Mouse (Mus musculus) testis, postnatal 14 days (tissue): ENCODE data around the gene 1110059E24Rik.
"Not testable (repeated sequence)": the region's sequence is repeated elsewhere in the genome, so short reads cannot be mapped to it uniquely, and the experiment has no call there.

Experiments
- DNase-seq: peaks from one replicate; pipeline ENCODE4 v3.0.0; 2021; ENCODE audit warnings: low spot score

The 1110059E24Rik gene

GRCm38 (mm10) chr19:21652285-21653171 lies at the start of gene 1110059E24Rik:
TSS of gene 1110059E24Rik (minus strand) at chr19:21652976.
- peak; percentile 98 for DNase-seq

DNA sequence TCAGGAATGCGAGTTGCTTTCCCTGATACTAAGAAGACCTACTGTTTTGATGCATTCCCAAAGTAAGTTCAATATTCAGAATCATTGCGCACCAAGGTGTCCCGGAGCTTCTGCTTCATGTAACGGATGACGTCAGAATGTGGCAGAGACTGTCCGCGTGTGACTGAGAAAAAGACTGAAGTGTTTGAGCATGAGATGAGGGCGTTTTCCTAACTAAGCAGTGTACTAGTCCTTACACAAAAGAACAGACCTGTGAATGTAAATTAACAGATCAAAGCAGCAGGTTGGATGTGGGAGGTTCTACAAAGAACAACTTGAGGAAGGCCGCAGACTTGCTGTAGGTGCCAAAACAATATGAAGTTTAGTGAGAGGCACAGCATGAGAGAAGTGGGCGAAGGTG lies 28.2 kb upstream of the 1110059E24Rik start:
- no peak for DNase-seq

- no peak for DNase-seq
Measured at GRCm38 (mm10) chr19:21680091-21680490, 27.3 kb upstream of the 1110059E24Rik start.

DNA sequence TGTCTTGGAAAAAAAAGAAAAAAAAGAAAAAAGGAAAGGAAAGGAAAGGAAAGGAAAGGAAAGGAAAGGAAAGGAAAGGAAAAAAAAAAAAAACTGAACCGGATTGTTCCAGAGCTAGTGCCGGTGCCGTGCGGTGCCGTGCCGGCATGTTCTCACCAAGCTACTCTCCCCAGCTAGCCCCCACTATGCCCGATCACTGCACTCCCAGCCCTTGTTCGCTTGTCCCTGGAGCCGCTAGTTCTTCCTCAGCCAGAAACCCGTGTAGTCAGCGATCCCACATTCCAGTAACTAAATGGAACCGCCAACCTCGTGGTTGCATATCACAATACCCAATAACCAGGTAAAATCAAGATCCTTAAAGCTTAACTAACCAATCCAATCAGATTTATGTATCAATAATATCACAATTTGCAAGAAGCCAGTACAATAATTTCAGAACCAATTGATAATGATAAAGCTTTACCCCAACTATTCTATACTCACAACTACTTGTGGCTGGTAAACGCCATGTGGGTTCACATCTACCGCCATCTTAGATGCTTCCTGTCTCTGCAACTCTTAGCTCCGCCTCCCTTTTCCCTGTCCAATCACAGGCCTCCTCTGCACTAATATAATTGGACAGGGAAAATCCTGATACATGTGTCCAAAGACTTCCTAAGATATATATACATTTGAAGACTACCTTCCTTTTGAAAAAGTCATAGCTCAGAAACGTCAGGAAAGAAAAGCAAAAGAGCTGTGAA lies 21.7 kb upstream of the 1110059E24Rik start:
- DNase-seq = peak; percentile 63

DNA sequence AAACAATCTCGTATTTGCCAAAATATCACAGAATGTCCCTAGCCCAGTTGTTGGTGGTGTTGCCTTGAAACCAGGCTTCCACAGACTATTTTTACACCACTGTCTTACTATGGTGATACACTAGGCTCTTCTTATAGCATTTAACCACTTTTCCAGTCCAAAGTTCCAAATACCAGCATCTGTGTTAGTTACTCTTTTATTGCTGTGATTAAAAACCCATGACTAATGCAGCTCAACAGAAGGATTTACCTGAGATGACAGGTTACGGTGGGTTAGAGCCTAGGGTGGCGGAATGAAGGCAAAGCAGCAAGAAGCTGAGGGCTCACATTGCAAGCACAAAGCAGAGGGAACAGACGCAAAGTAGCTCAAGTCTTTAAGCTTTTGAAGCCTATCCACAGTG lies 16.9 kb upstream of the 1110059E24Rik start:
- DNase-seq = no peak

- DNase-seq = no peak
Measured at GRCm38 (mm10) chr19:21663756-21664456, 11.1 kb upstream of the 1110059E24Rik start.

DNA sequence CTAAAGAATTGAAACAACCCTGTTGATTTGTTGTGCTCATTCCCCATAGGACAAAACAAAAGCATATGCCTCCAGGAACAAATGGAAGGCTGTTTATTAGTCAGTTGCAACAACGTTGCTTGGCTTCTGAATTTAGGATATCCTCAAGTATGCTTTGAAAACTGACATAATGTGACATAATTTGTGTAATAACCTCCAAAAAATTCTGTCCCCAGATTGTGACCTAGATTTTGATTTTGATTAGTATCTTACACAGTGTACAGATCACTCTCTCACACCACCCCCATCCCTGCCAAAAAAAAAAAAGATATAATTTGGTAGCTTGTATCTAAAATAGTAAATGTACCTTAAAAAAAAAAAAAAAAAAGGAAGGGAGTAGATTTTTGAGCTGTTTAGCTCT lies 8.0 kb upstream of the 1110059E24Rik start:
- DNase-seq = no peak

DNA sequence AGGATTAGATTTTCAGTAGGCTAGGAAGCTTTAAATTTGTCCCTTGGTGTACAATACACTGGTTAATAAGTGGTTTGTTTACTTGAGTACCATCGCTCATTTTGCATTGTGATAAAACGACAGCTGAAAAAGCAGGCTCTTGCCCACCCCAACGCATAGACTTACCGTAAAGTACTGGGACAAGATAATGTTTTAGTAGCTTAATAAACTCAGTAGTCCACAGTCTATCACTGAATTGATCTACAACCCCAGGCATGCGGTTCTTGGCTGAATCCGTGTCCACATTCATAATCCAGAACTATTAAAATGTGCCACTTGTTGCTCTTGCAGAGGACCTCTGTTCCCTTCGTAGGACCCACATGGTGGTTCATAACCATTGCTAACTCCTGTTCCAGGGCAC lies 2.0 kb upstream of the 1110059E24Rik start:
- no peak for DNase-seq

DNA sequence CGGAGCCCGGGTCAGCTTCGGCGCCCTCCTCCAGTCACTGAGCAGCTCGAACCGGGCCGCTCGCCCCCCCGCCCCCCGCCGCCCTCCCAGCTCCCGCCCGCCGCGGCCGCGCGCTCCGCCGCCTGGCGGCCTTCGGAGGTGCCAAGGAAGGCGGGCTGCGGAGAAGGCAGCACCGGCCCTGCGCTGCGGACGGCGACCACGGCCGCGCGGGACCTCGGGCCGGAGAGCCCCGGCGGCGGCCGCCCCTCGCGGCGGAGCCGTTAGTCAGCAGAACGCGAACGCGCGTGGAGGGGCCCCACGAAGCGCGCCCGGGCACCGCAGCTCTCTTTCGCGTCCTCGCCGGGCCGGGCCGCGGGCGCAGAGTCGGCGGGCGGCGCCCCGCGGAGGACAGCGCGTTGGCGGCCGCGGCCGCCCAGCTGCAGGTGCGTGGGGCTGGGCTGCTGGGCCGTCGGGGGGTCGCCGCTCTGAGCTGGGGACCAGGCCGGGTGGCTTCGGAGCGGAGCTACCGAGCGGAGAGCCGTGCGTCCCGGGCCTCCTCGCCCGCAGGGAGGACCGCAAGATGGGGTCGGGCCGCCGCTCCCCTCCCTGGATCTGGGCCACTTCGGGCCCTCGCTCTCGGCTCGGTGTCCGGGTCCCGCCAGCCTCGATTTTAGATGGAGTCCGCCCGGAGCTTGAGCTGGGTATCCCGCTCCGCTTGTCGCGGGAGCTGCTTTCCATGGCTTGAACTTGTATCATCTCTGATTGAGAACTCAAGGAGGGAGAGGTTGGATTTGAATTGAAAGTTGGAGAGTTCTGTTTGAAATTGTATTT lies 601 bp upstream of the 1110059E24Rik start, which contains the start of gene Abhd17b:
Gene Abhd17b (plus strand): TSS at position 14 of the 810 bp plus-strand sequence.
- DNase-seq = peak; percentile 69

DNA sequence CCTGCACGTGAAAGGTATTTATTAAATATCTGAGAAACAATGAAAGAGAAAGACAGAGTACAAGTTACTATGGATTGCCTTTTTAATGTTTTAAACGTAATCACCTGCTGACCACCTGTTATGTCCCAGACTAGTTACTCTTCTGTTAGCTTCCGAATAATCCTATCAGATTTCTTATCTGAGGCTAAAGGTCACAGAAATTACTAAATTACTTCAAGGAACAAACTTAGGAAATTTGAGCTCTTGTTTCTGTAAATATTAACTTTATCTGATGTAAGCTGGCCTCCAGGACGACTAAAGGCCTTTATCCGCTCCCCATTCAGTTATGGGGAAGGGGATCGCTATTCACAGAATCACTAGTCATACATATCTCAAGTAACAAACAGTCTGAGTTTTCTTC lies 1.1 kb downstream of the 1110059E24Rik start:
- DNase-seq = no peak

- no peak for DNase-seq
Measured at GRCm38 (mm10) chr19:21646142-21646541, 6.6 kb downstream of the 1110059E24Rik start.

GRCm38 (mm10) chr19:21645301-21645700 lies 7.5 kb downstream of the 1110059E24Rik start:
- no peak for DNase-seq

DNA sequence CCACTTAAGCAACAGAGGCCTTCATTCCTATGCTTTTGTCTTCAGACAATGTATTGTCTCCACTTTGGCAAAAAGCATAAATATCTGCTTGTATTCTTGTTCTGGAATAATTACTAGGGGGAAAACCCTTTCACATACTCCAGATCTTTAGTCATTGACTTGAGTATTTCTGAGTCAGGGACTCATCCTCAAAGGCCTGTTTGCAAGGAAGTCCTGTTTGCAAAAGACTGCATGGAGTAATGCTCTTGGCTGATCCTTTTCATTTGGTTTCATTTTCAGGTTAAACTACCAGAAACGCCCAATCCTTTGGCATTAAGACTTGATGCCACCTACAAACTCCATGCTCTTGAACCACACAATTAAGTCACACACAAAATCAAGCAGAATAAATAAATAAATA lies 8.8 kb downstream of the 1110059E24Rik start:
- no peak for DNase-seq

- no peak for DNase-seq
Measured at GRCm38 (mm10) chr19:21637672-21638071, 15.1 kb downstream of the 1110059E24Rik start.

DNA sequence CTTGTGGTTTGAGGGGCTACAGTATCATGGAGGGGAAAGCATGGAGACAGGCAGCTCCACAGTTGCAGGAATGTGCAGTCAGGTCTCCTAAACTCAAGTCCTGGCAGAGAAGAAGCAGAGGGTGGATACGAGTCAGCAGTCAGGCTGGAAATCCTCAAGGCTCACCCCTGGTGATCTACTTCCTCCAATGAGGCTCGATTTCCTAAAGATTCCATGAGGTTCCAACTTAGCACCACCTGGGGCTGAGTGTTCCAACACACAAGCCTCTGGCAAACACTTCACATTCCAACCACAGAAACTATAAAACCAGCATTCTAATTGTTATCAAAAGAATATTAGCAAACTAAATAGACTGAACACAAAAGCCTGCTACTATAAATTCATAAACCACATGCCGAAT lies 15.9 kb downstream of the 1110059E24Rik start:
- DNase-seq = no peak

GRCm38 (mm10) chr19:21635406-21635805 lies 17.4 kb downstream of the 1110059E24Rik start:
- no peak for DNase-seq

DNA sequence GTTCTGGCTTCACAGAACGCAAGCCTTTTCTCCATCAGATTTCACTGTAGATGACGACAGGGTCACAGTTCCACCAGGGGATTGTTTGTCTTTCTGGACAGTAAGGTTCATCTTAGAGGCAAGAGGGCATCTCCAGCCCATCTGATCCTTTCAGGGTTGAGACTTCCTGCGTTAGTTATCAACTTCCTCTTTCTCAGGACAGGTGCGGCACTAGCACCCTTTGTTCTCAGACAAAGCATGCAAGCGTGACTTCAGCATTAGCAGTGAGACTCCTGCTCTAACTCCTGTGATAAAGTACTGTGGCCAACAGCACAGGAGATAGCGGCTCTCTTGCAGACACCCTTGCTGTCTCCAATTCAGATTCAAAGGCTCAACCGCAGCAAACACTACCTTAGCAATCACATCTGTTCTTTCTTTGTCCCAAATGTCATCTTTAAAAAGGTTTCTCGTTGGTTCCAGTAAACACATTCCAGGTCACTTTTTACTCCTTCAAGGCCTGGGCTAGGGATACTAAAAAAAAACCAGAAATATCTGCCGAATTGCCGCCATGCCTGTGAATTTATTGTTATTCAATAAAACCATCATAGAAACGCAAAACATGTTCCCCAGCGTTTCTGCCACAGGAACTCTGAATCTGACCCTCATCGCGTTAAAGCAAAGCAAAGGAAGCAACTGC lies 22.0 kb downstream of the 1110059E24Rik start:
- no peak for DNase-seq

- DNase-seq = no peak
Measured at GRCm38 (mm10) chr19:21629501-21629900, 23.3 kb downstream of the 1110059E24Rik start.

- no peak for DNase-seq
Measured at GRCm38 (mm10) chr19:21629030-21629429, 23.7 kb downstream of the 1110059E24Rik start.

GRCm38 (mm10) chr19:21628440-21628839 lies 24.3 kb downstream of the 1110059E24Rik start:
- not testable (repeated sequence) for DNase-seq
